Mouse (Mus musculus): Measurements from ENCODE around the gene Rras2. TPM values are rescaled to one million over a fixed set of nuclear protein-coding genes. Genes with fewer than 3 reads are reported as not detected.

Rras2 gene
- total and polyA plus RNA-seq, 2 experiments from 2014 or later: 16.0 to 27.9 TPM

- no peak overlapping the region for H3K4me2 ChIP-seq (ENCODE audit: low read depth, low read length)
- 69% methylated on average over 5 of the region's 5 CpGs for WGBS
- no peaks in the 10 kb centered on the region for H3K9me3 ChIP-seq (ENCODE audit: low read length)
- ATAC-seq (peak; percentile 63; the same call in 1 of the 2 replicates), DNase-seq (ENCODE audit: low spot score) (peak; percentile 69)
- no peaks in the 10 kb centered on the region for H3K36me3 ChIP-seq (ENCODE audit: insufficient read depth, low read length)
- H3K4me3 ChIP-seq (ENCODE audit: low read length): no peak overlapping the region
- no peaks in the 10 kb centered on the region for H3K4me1 ChIP-seq (ENCODE audit: insufficient read depth, low read length)
- no peaks in the 10 kb centered on the region for H3K27me3 ChIP-seq (ENCODE audit: insufficient read depth, low read length)
- H3K9ac ChIP-seq (replicated peaks; ENCODE audit: low read length): no peak overlapping the region
- no peak for TF ChIP-seq CTCF (IDR thresholded peaks at IDR 0.05; ENCODE audit: low read depth)
- no peak overlapping the region for H3K27ac ChIP-seq
Observed at GRCm38 (mm10) chr7:114151036-114151780, 33.6 kb upstream of the Rras2 start.

- no peak overlapping the region for H3K9ac ChIP-seq (replicated peaks; ENCODE audit: low read length)
- H3K4me1 ChIP-seq (ENCODE audit: insufficient read depth, low read length): no peaks in the 10 kb centered on the region
- no peaks in the 10 kb centered on the region for H3K27me3 ChIP-seq (ENCODE audit: insufficient read depth, low read length)
- H3K36me3 ChIP-seq (ENCODE audit: insufficient read depth, low read length): no peaks in the 10 kb centered on the region
- no peak overlapping the region for H3K4me2 ChIP-seq (ENCODE audit: low read depth, low read length)
- no peak overlapping the region for H3K27ac ChIP-seq
- whole genome bisulfite sequencing: 87% methylated on average over 6 of the region's 6 CpGs
- ATAC-seq (no peak), DNase-seq (ENCODE audit: low spot score) (no peak)
- H3K9me3 ChIP-seq (ENCODE audit: low read length): no peaks in the 10 kb centered on the region
- TF ChIP-seq CTCF (IDR thresholded peaks at IDR 0.05; ENCODE audit: low read depth): no peak
- no peak overlapping the region for H3K4me3 ChIP-seq (ENCODE audit: low read length)
Observed at GRCm38 (mm10) chr7:114149564-114149963, 32.0 kb upstream of the Rras2 start.

DNA sequence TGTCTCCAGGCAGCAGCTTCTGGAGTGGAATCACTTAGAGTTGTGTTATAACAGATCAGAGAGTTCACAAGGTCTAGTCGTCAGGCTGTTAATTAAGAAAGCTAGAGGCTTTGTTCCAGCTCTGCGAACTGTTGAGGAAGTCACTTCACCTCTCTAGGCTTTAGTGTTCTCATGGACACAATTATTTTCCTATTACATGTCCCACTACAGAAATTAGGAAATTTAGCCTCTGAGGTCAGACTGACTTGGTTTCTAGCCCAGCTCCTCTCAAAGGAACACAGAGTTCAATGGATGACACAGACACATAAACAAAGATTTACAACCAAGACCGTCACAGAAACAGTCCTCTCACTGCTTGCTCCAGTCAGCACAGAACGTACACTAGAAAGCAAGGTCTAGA, 31.6 kb upstream of the Rras2 start:
- DNase-seq (ENCODE audit: low spot score) (no peak), ATAC-seq (no peak)
- no peaks in the 10 kb centered on the region for H3K9me3 ChIP-seq (ENCODE audit: low read length)
- H3K9ac ChIP-seq (replicated peaks; ENCODE audit: low read length): no peak overlapping the region
- 56% methylated on average over 4 of the region's 4 CpGs for WGBS
- H3K27ac ChIP-seq: no peak overlapping the region
- H3K27me3 ChIP-seq (ENCODE audit: insufficient read depth, low read length): no peaks in the 10 kb centered on the region
- no peak for TF ChIP-seq CTCF (IDR thresholded peaks at IDR 0.05; ENCODE audit: low read depth)
- H3K4me1 ChIP-seq (ENCODE audit: insufficient read depth, low read length): no peaks in the 10 kb centered on the region
- H3K36me3 ChIP-seq (ENCODE audit: insufficient read depth, low read length): no peaks in the 10 kb centered on the region
- no peak overlapping the region for H3K4me2 ChIP-seq (ENCODE audit: low read depth, low read length)
- H3K4me3 ChIP-seq (ENCODE audit: low read length): no peak overlapping the region

DNA sequence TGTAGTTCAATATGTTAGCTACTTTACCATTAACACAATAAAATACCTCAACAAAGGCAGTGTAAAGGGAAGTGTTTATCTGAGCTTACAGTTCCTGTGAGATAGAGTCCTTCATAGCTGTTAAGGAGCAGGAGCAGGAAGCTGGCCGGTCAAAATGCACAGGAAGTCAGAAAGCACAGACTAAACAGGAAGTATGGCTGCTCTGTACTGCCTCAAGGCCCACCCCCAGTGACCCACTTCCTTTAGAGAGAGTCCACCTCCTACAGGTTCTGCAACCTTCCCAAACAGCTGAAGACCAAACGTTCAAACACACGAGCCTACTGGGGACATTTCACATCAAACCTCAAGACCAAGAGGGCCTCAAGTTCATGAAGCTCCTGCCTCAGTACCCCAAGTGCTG, 28.3 kb upstream of the Rras2 start:
- ATAC-seq (no peak), DNase-seq (ENCODE audit: low spot score) (no peak)
- no peak overlapping the region for H3K4me3 ChIP-seq (ENCODE audit: low read length)
- no peak overlapping the region for H3K27ac ChIP-seq
- TF ChIP-seq CTCF (IDR thresholded peaks at IDR 0.05; ENCODE audit: low read depth): no peak
- no peaks in the 10 kb centered on the region for H3K27me3 ChIP-seq (ENCODE audit: insufficient read depth, low read length)
- no peak overlapping the region for H3K4me2 ChIP-seq (ENCODE audit: low read depth, low read length)
- no peaks in the 10 kb centered on the region for H3K36me3 ChIP-seq (ENCODE audit: insufficient read depth, low read length)
- H3K9me3 ChIP-seq (ENCODE audit: low read length): no peaks in the 10 kb centered on the region
- H3K4me1 ChIP-seq (ENCODE audit: insufficient read depth, low read length): no peaks in the 10 kb centered on the region
- 88% methylated on average over 3 of the region's 3 CpGs for WGBS
- no peak overlapping the region for H3K9ac ChIP-seq (replicated peaks; ENCODE audit: low read length)

DNA sequence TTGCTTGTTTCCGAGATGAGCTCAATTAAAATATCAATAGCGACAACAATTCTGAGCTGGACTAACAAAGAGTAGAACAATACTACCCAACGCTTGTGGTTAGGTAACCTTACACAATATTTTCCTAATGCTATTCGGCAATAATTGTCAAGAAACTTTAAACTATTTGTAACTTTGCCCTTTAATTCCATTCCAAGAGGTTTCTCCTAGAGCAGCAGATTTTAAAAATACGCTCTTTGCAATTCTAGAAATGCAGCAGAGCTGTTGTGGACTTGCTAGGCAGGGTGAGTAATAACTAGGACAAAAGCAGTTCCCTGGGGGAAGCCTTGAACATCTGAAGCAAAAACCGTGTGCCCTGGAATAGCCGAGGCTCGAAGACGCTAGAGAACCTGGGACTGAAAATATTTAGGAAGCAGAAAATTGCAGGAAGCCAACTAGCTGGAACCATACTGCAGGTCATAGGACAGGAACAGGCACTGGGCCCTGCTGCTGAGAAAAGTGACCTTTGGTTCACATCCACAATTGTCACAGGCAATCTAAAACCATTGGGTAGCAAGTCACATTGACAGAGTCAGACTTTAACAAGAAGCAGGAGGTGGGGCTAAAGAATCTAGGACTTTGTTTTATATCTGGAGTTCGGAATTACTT, 24.7 kb upstream of the Rras2 start:
- H3K9me3 ChIP-seq (ENCODE audit: low read length): no peaks in the 10 kb centered on the region
- DNase-seq (ENCODE audit: low spot score) (no peak), ATAC-seq (no peak)
- no peak for TF ChIP-seq CTCF (IDR thresholded peaks at IDR 0.05; ENCODE audit: low read depth)
- H3K4me2 ChIP-seq (ENCODE audit: low read depth, low read length): no peak overlapping the region
- H3K9ac ChIP-seq (replicated peaks; ENCODE audit: low read length): no peak overlapping the region
- H3K4me1 ChIP-seq (ENCODE audit: insufficient read depth, low read length): no peaks in the 10 kb centered on the region
- no peak overlapping the region for H3K4me3 ChIP-seq (ENCODE audit: low read length)
- no peaks in the 10 kb centered on the region for H3K27me3 ChIP-seq (ENCODE audit: insufficient read depth, low read length)
- 68% methylated on average over 10 of the region's 10 CpGs for WGBS
- H3K36me3 ChIP-seq (ENCODE audit: insufficient read depth, low read length): no peaks in the 10 kb centered on the region
- H3K27ac ChIP-seq: no peak overlapping the region

DNA sequence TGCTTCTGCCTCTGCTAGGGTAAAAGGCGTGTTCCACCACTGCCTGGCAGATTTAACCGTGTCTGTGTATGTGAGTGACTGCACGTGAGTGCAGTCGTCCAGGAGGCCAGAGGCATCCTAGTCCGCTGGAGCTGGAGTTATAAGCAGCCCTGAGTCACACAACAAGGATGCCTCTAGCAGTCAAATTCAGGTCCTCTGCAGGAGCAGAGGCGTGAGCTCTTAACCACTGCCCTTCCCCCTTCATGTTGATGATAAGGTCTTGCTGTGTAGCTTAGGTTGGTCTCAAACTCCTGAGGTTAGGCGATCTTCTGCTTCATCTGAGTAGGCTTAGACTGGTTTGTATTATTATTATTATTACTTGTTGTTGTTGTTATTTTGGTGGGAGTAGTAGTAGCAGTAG, 22.4 kb upstream of the Rras2 start:
- H3K36me3 ChIP-seq (ENCODE audit: insufficient read depth, low read length): no peaks in the 10 kb centered on the region
- DNase-seq (ENCODE audit: low spot score) (no peak), ATAC-seq (no peak)
- H3K27ac ChIP-seq: no peak overlapping the region
- no peak overlapping the region for H3K4me2 ChIP-seq (ENCODE audit: low read depth, low read length)
- no peaks in the 10 kb centered on the region for H3K9me3 ChIP-seq (ENCODE audit: low read length)
- WGBS: 92% methylated on average over 7 of the region's 7 CpGs
- H3K27me3 ChIP-seq (ENCODE audit: insufficient read depth, low read length): no peaks in the 10 kb centered on the region
- H3K4me3 ChIP-seq (ENCODE audit: low read length): no peak overlapping the region
- H3K4me1 ChIP-seq (ENCODE audit: insufficient read depth, low read length): 0 out of 2 replicates have a peak, but pooled peaks cover 1% of the 10 kb centered on the region
- H3K9ac ChIP-seq (replicated peaks; ENCODE audit: low read length): no peak overlapping the region
- TF ChIP-seq CTCF (IDR thresholded peaks at IDR 0.05; ENCODE audit: low read depth): no peak

- H3K27ac ChIP-seq: no peak overlapping the region
- no peak overlapping the region for H3K9ac ChIP-seq (replicated peaks; ENCODE audit: low read length)
- TF ChIP-seq CTCF (IDR thresholded peaks at IDR 0.05; ENCODE audit: low read depth): no peak
- 91% methylated on average over 3 of the region's 3 CpGs for WGBS
- no peaks in the 10 kb centered on the region for H3K36me3 ChIP-seq (ENCODE audit: insufficient read depth, low read length)
- no peaks in the 10 kb centered on the region for H3K27me3 ChIP-seq (ENCODE audit: insufficient read depth, low read length)
- ATAC-seq (no peak), DNase-seq (ENCODE audit: low spot score) (no peak)
- 0 out of 2 replicates have a peak, but pooled peaks cover 3% of the 10 kb centered on the region for H3K4me1 ChIP-seq (ENCODE audit: insufficient read depth, low read length)
- no peak overlapping the region for H3K4me2 ChIP-seq (ENCODE audit: low read depth, low read length)
- H3K9me3 ChIP-seq (ENCODE audit: low read length): no peaks in the 10 kb centered on the region
- H3K4me3 ChIP-seq (ENCODE audit: low read length): no peak overlapping the region
Observed at GRCm38 (mm10) chr7:114139400-114139799, 21.8 kb upstream of the Rras2 start.
